Mouse (Mus musculus): ENCODE measurements around the gene Cdk18. TPM values are rescaled to one million over a fixed set of nuclear protein-coding genes. Genes with fewer than 3 reads are reported as not detected.

Cdk18 gene
- polyA plus RNA-seq, 1 experiment from 2014 or later: 1.7 TPM

- H3K27me3 ChIP-seq (ENCODE audit: control insufficient read depth, insufficient read depth, low read length): no peaks in the 10 kb centered on the region
- no peak for ATAC-seq (replicated peaks; ENCODE audit: extremely low read depth, insufficient read depth, low FRiP score)
- H3K9ac ChIP-seq (ENCODE audit: low read length): no peak overlapping the region
- no peak overlapping the region for H3K4me2 ChIP-seq (ENCODE audit: low read depth, low read length)
- no peak overlapping the region for H3K4me3 ChIP-seq (ENCODE audit: low read length)
- H3K27ac ChIP-seq (ENCODE audit: low read length): no peak overlapping the region
- no peaks in the 10 kb centered on the region for H3K36me3 ChIP-seq (ENCODE audit: control insufficient read depth, insufficient read depth)
- H3K9me3 ChIP-seq (replicated peaks; ENCODE audit: control insufficient read depth, low read length): no peaks in the 10 kb centered on the region
- H3K4me1 ChIP-seq (ENCODE audit: control insufficient read depth, insufficient read depth, low read length): peaks cover 23% of the 10 kb centered on the region
- WGBS: 74% methylated on average over 7 of the region's 7 CpGs
Measured at GRCm38 (mm10) chr1:132135631-132136030, 3.9 kb downstream of the Cdk18 start.

- H3K36me3 ChIP-seq (ENCODE audit: control insufficient read depth, insufficient read depth): no peaks in the 10 kb centered on the region
- WGBS: 54% methylated on average over 7 of the region's 7 CpGs
- H3K27me3 ChIP-seq (ENCODE audit: control insufficient read depth, insufficient read depth, low read length): no peaks in the 10 kb centered on the region
- H3K4me3 ChIP-seq (ENCODE audit: low read length): no peak overlapping the region
- no peak overlapping the region for H3K27ac ChIP-seq (ENCODE audit: low read length)
- H3K9ac ChIP-seq (ENCODE audit: low read length): no peak overlapping the region
- ATAC-seq (replicated peaks; ENCODE audit: extremely low read depth, insufficient read depth, low FRiP score): no peak
- H3K4me1 ChIP-seq (ENCODE audit: control insufficient read depth, insufficient read depth, low read length): peaks cover 6% of the 10 kb centered on the region
- H3K9me3 ChIP-seq (replicated peaks; ENCODE audit: control insufficient read depth, low read length): no peaks in the 10 kb centered on the region
- H3K4me2 ChIP-seq (ENCODE audit: low read depth, low read length): no peak overlapping the region
Measured at GRCm38 (mm10) chr1:132128311-132128710, 11.2 kb downstream of the Cdk18 start.

- WGBS: 62% methylated on average over 6 of the region's 6 CpGs
- Histone ChIP-seq H3K9ac (ENCODE audit: low read length) (no peak overlapping the region), H3K27ac (ENCODE audit: low read length) (no peak overlapping the region)
Measured at GRCm38 (mm10) chr1:132125803-132126405, 13.6 kb downstream of the Cdk18 start.

GRCm38 (mm10) chr1:132125249-132125648 is 14.2 kb downstream of the Cdk18 start:
- 56% methylated on average over 4 of the region's 4 CpGs for WGBS
- Histone ChIP-seq H3K4me3 (ENCODE audit: low read length) (no peak overlapping the region), H3K4me2 (ENCODE audit: low read depth, low read length) (no peak overlapping the region), H3K27ac (ENCODE audit: low read length) (no peak overlapping the region), H3K36me3 (ENCODE audit: control insufficient read depth, insufficient read depth) (no peaks in the 10 kb centered on the region), H3K9me3 (replicated peaks; ENCODE audit: control insufficient read depth, low read length) (no peaks in the 10 kb centered on the region), H3K9ac (ENCODE audit: low read length) (no peak overlapping the region), H3K27me3 (ENCODE audit: control insufficient read depth, insufficient read depth, low read length) (no peaks in the 10 kb centered on the region), H3K4me1 (ENCODE audit: control insufficient read depth, insufficient read depth, low read length) (no peaks in the 10 kb centered on the region; the same call in 1 of the 2 replicates)
- ATAC-seq (replicated peaks; ENCODE audit: extremely low read depth, insufficient read depth, low FRiP score): no peak

More at GRCm38 (mm10) chr1:132125803-132126405, 13.6 kb downstream of the Cdk18 start:
- H3K4me1 ChIP-seq (ENCODE audit: control insufficient read depth, insufficient read depth, low read length): no peaks in the 10 kb centered on the region; the same call in 1 of the 2 replicates
- H3K27me3 ChIP-seq (ENCODE audit: control insufficient read depth, insufficient read depth, low read length): no peaks in the 10 kb centered on the region
- no peaks in the 10 kb centered on the region for H3K9me3 ChIP-seq (replicated peaks; ENCODE audit: control insufficient read depth, low read length)
- ATAC-seq (replicated peaks; ENCODE audit: extremely low read depth, insufficient read depth, low FRiP score): no peak
- H3K36me3 ChIP-seq (ENCODE audit: control insufficient read depth, insufficient read depth): no peaks in the 10 kb centered on the region
- H3K4me3 ChIP-seq (ENCODE audit: low read length): no peak overlapping the region
- H3K4me2 ChIP-seq (ENCODE audit: low read depth, low read length): no peak overlapping the region

GRCm38 (mm10) chr1:132123420-132124014 is 16.0 kb downstream of the Cdk18 start:
- no peak for ATAC-seq (replicated peaks; ENCODE audit: extremely low read depth, insufficient read depth, low FRiP score)
- 80% methylated on average over 9 of the region's 9 CpGs for WGBS
- no peak overlapping the region for H3K4me3 ChIP-seq (ENCODE audit: low read length)

GRCm38 (mm10) chr1:132121895-132122294 is 17.6 kb downstream of the Cdk18 start:
- ATAC-seq (replicated peaks; ENCODE audit: extremely low read depth, insufficient read depth, low FRiP score): no peak
- 77% methylated on average over 6 of the region's 6 CpGs for WGBS

More at GRCm38 (mm10) chr1:132123420-132124014, 16.0 kb downstream of the Cdk18 start:
- Histone ChIP-seq H3K27ac (ENCODE audit: low read length) (no peak overlapping the region), H3K9ac (ENCODE audit: low read length) (no peak overlapping the region), H3K36me3 (ENCODE audit: control insufficient read depth, insufficient read depth) (no peaks in the 10 kb centered on the region), H3K4me2 (ENCODE audit: low read depth, low read length) (no peak overlapping the region), H3K27me3 (ENCODE audit: control insufficient read depth, insufficient read depth, low read length) (no peaks in the 10 kb centered on the region), H3K4me1 (ENCODE audit: control insufficient read depth, insufficient read depth, low read length) (no peaks in the 10 kb centered on the region), H3K9me3 (replicated peaks; ENCODE audit: control insufficient read depth, low read length) (no peaks in the 10 kb centered on the region)

GRCm38 (mm10) chr1:132121236-132121635 is 18.2 kb downstream of the Cdk18 start:
- Histone ChIP-seq H3K27me3 (ENCODE audit: control insufficient read depth, insufficient read depth, low read length) (no peaks in the 10 kb centered on the region), H3K9ac (ENCODE audit: low read length) (no peak overlapping the region), H3K4me1 (ENCODE audit: control insufficient read depth, insufficient read depth, low read length) (no peaks in the 10 kb centered on the region), H3K4me3 (ENCODE audit: low read length) (no peak overlapping the region), H3K9me3 (replicated peaks; ENCODE audit: control insufficient read depth, low read length) (no peaks in the 10 kb centered on the region), H3K27ac (ENCODE audit: low read length) (no peak overlapping the region), H3K36me3 (ENCODE audit: control insufficient read depth, insufficient read depth) (no peaks in the 10 kb centered on the region), H3K4me2 (ENCODE audit: low read depth, low read length) (no peak overlapping the region)
- 15% methylated on average over 6 of the region's 6 CpGs for WGBS
- no peak for ATAC-seq (replicated peaks; ENCODE audit: extremely low read depth, insufficient read depth, low FRiP score)

More at GRCm38 (mm10) chr1:132121895-132122294, 17.6 kb downstream of the Cdk18 start:
- Histone ChIP-seq H3K9ac (ENCODE audit: low read length) (no peak overlapping the region), H3K27me3 (ENCODE audit: control insufficient read depth, insufficient read depth, low read length) (no peaks in the 10 kb centered on the region), H3K27ac (ENCODE audit: low read length) (no peak overlapping the region), H3K4me2 (ENCODE audit: low read depth, low read length) (no peak overlapping the region), H3K36me3 (ENCODE audit: control insufficient read depth, insufficient read depth) (no peaks in the 10 kb centered on the region), H3K9me3 (replicated peaks; ENCODE audit: control insufficient read depth, low read length) (no peaks in the 10 kb centered on the region), H3K4me3 (ENCODE audit: low read length) (no peak overlapping the region), H3K4me1 (ENCODE audit: control insufficient read depth, insufficient read depth, low read length) (no peaks in the 10 kb centered on the region)

- Histone ChIP-seq H3K9ac (ENCODE audit: low read length) (no peak overlapping the region), H3K4me2 (ENCODE audit: low read depth, low read length) (no peak overlapping the region), H3K27ac (ENCODE audit: low read length) (no peak overlapping the region), H3K4me3 (ENCODE audit: low read length) (no peak overlapping the region), H3K4me1 (ENCODE audit: control insufficient read depth, insufficient read depth, low read length) (no peaks in the 10 kb centered on the region), H3K27me3 (ENCODE audit: control insufficient read depth, insufficient read depth, low read length) (no peaks in the 10 kb centered on the region), H3K9me3 (replicated peaks; ENCODE audit: control insufficient read depth, low read length) (no peaks in the 10 kb centered on the region), H3K36me3 (ENCODE audit: control insufficient read depth, insufficient read depth) (no peaks in the 10 kb centered on the region)
- 24% methylated on average over 18 of the region's 18 CpGs for WGBS
- no peak for ATAC-seq (replicated peaks; ENCODE audit: extremely low read depth, insufficient read depth, low FRiP score)
Measured at GRCm38 (mm10) chr1:132116606-132117005, 22.9 kb downstream of the Cdk18 start.

GRCm38 (mm10) chr1:132113098-132113497 is 26.4 kb downstream of the Cdk18 start:
- Histone ChIP-seq H3K27me3 (ENCODE audit: control insufficient read depth, insufficient read depth, low read length) (no peaks in the 10 kb centered on the region), H3K4me2 (ENCODE audit: low read depth, low read length) (no peak overlapping the region), H3K27ac (ENCODE audit: low read length) (no peak overlapping the region), H3K9ac (ENCODE audit: low read length) (no peak overlapping the region), H3K4me1 (ENCODE audit: control insufficient read depth, insufficient read depth, low read length) (no peaks in the 10 kb centered on the region), H3K9me3 (replicated peaks; ENCODE audit: control insufficient read depth, low read length) (no peaks in the 10 kb centered on the region), H3K36me3 (ENCODE audit: control insufficient read depth, insufficient read depth) (no peaks in the 10 kb centered on the region), H3K4me3 (ENCODE audit: low read length) (no peak overlapping the region)
- 51% methylated on average over 3 of the region's 3 CpGs for WGBS
- no peak for ATAC-seq (replicated peaks; ENCODE audit: extremely low read depth, insufficient read depth, low FRiP score)
